Mouse (Mus musculus) megakaryocyte, adult 5-6 weeks (primary cell): Measurements from ENCODE around the gene 3830403N18Rik. TPM values are rescaled to one million over a fixed set of nuclear protein-coding genes. Genes with fewer than 3 reads are reported as not detected.
"Not testable (repeated sequence)": the region's sequence is repeated elsewhere in the genome, so short reads cannot be mapped to it uniquely, and the experiment has no call there.

Experiments used
- ATAC-seq: 2 replicates; pipeline ENCODE4 v1.8.0; 2016; ENCODE audit warnings: mild to moderate bottlenecking, inconsistent platforms; ENCODE audit not compliant: poor library complexity, severe bottlenecking
- total RNA-seq, 2 experiments: library from RNA; stranded (forward) in 1 of 2; stranded (reverse) in 1 of 2; fragments of 153-499, 151-499 nt in 1 of 2; fragments of 221-1000, 200-1000 nt in 1 of 2; gene quantifications; 2 replicates each; pipeline versions ENCODE4 v1.2.3 to v1.2.4; 2015 to 2017

The 3830403N18Rik gene
- total RNA-seq (2015) (1.8 and 4.1 TPM in 2 replicates), total RNA-seq (2017) (1.3 and 5.2 TPM in 2 replicates)

DNA sequence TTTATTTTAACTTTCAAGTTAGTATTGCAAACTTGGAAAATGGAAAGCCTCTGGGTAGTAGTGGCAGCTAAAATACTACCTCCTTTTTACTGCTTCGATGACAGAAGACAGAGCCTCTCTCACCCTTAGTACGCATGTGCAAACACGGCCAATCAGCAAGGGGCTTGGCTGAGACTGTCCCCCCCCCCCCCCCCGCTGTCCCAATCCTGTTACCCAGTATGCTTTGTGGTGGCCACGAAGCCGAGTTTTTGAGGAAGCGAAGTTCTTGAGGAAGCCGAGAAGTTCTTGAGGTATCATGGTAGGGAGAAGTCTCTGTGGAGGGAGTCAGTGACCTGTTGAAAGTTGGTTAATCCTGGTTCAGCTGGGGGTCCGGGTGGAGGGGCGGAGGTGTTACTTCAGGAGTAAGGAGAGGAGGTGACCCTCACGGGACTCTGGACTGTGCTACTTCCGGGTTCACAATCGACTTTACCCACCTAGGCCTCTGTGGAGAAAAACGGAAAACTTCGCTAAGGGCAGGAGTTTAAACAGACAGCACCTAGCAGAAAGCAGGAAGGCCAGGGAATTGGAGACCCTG lies at the start of gene 3830403N18Rik:
Gene 3830403N18Rik (plus strand): TSS at position 237 of the 574 bp plus-strand sequence.
- not testable (repeated sequence) for ATAC-seq

GRCm38 (mm10) chrX:56151396-56151795 lies 15.0 kb downstream of the 3830403N18Rik start:
- ATAC-seq, result no peak

DNA sequence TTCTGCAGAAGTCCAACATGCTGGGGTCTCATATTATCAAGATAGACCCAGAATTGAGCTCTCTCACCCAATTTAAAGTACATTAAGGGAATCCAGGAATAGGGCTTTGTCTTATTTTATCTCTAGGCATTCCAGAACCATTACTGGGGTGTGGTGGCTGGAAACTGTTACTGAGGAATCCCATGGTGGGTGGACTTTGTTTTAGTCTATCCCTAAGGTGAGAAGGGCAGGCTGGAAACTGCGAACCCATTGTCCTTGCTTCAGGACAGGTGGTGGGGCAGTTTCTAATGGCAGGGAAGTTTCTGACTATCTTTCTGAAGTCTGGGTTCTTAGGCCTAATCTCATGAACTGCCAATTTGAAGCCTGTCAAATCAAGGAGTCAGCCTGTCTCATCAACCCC lies 50.1 kb downstream of the 3830403N18Rik start:
- ATAC-seq, result not testable (repeated sequence)

Other genes with a start within 250 kb of the 3830403N18Rik start
- not detected in 2 replicates for gene Gm773, start 76.3 kb downstream of the 3830403N18Rik start, total RNA-seq (2015)
- gene Gm773, start 76.3 kb downstream of the 3830403N18Rik start, total RNA-seq (2017), result not detected in 2 replicates
- 0.45 and 0.89 TPM in 2 replicates for gene Zfp449, start 209.8 kb downstream of the 3830403N18Rik start, total RNA-seq (2015)
- gene Zfp449, start 209.8 kb downstream of the 3830403N18Rik start, total RNA-seq (2017), result 1.1 and 1.2 TPM in 2 replicates
- gene Smim10l2a, start 238.0 kb downstream of the 3830403N18Rik start, total RNA-seq (2015), result not detected in 2 replicates
- 0.29 TPM in 1 of 2 replicates, not detected in the other for gene Smim10l2a, start 238.0 kb downstream of the 3830403N18Rik start, total RNA-seq (2017)